Mouse (Mus musculus): Measurements from ENCODE around the gene Hddc3. TPM values are rescaled to one million over a fixed set of nuclear protein-coding genes. Genes with fewer than 3 reads are reported as not detected.
A peak's percentile ranks its signal among the peaks of the same experiment; 100 is the strongest.
"Not testable (repeated sequence)": the region's sequence is repeated elsewhere in the genome, so short reads cannot be mapped to it uniquely, and the experiment has no call there.

Gene Hddc3
- 10 to 100 TPM; 42.2 to 45.1 TPM for total RNA-seq (2021)

- DNase-seq = peak; percentile 91 to 93
Observed at GRCm38 (mm10) chr7:80342858-80343257, at the start of gene Hddc3. Gene Hddc3 (plus strand): TSS chr7:80343104.

GRCm38 (mm10) chr7:80294062-80294763, 48.7 kb upstream of the Hddc3 start, which contains the start of gene Prc1:
Gene Prc1 (plus strand): TSS chr7:80294450.
- peak; percentile 99 for DNase-seq

- DNase-seq = no peak
Observed at GRCm38 (mm10) chr7:80294764-80295648, 47.9 kb upstream of the Hddc3 start.

GRCm38 (mm10) chr7:80296462-80296861, 46.4 kb upstream of the Hddc3 start:
- no peak for DNase-seq

- no peak for DNase-seq
Observed at GRCm38 (mm10) chr7:80297041-80297440, 45.9 kb upstream of the Hddc3 start.

- DNase-seq = no peak
Observed at GRCm38 (mm10) chr7:80298754-80299153, 44.1 kb upstream of the Hddc3 start.

GRCm38 (mm10) chr7:80299568-80299967, 43.3 kb upstream of the Hddc3 start:
- no peak for DNase-seq

- no peak for DNase-seq
Observed at GRCm38 (mm10) chr7:80301522-80301921, 41.4 kb upstream of the Hddc3 start.

- no peak for DNase-seq
Observed at GRCm38 (mm10) chr7:80307766-80308165, 35.1 kb upstream of the Hddc3 start.

- DNase-seq = no peak
Observed at GRCm38 (mm10) chr7:80310771-80311170, 32.1 kb upstream of the Hddc3 start.

GRCm38 (mm10) chr7:80315733-80316132, 27.2 kb upstream of the Hddc3 start:
- no peak for DNase-seq

- no peak for DNase-seq
Observed at GRCm38 (mm10) chr7:80317439-80318115, 25.3 kb upstream of the Hddc3 start.

GRCm38 (mm10) chr7:80318670-80319069, 24.2 kb upstream of the Hddc3 start:
- DNase-seq = no peak

- DNase-seq = no peak
Observed at GRCm38 (mm10) chr7:80319846-80320496, 22.9 kb upstream of the Hddc3 start.

- DNase-seq = no peak
Observed at GRCm38 (mm10) chr7:80323336-80323735, 19.6 kb upstream of the Hddc3 start.

- DNase-seq = peak; percentile 92 to 96
Observed at GRCm38 (mm10) chr7:80324043-80324815, 18.7 kb upstream of the Hddc3 start, which contains the start of gene Rccd1. Gene Rccd1 (minus strand): TSS chr7:80324454.

GRCm38 (mm10) chr7:80324816-80325119, 18.1 kb upstream of the Hddc3 start:
- not testable (repeated sequence) for DNase-seq

- DNase-seq = no peak
Observed at GRCm38 (mm10) chr7:80325292-80325868, 17.5 kb upstream of the Hddc3 start.

GRCm38 (mm10) chr7:80326076-80326475, 16.8 kb upstream of the Hddc3 start:
- DNase-seq = no peak

GRCm38 (mm10) chr7:80330278-80330677, 12.6 kb upstream of the Hddc3 start:
- DNase-seq = no peak

GRCm38 (mm10) chr7:80331433-80331832, 11.5 kb upstream of the Hddc3 start:
- no peak for DNase-seq

All from layer of hippocampus, postnatal 36 days (tissue).